Mouse (Mus musculus) lung, postnatal 0 days (tissue): ENCODE measurements around the gene Fli1. TPM values are rescaled to one million over a fixed set of nuclear protein-coding genes. Genes with fewer than 3 reads are reported as not detected.

Experiments used
- ATAC-seq: fragments of 200-750 bp; cut with Nextera tagmentation; 2 replicates; pipeline ENCODE4 v1.8.0; 2017; ENCODE audit warnings: moderate library complexity
- DNase-seq: peaks from one replicate; pipeline ENCODE4 v3.0.0-alpha.2; 2016; ENCODE audit warnings: low spot score
- H3K27ac ChIP-seq: fragments of 300-500 bp; sonication (generic); 2 replicates; pipeline ENCODE4 v1.5.1; 2014; ENCODE audit warnings: antibody characterized with exemption, mild to moderate bottlenecking, low read length, mixed read lengths
- H3K27me3 ChIP-seq: fragments of 300-500 bp; sonication (generic); replicated peaks from 2 replicates; pipeline ENCODE4 v1.6.1; 2014; ENCODE audit warnings: low read length, mixed read lengths; ENCODE audit not compliant: insufficient read depth
- H3K36me3 ChIP-seq: fragments of 300-500 bp; sonication (generic); 2 replicates; pipeline ENCODE4 v1.6.1; 2014; ENCODE audit warnings: low read length, mixed read lengths; ENCODE audit not compliant: insufficient read depth
- H3K4me1 ChIP-seq: fragments of 300-500 bp; sonication (generic); 2 replicates; pipeline ENCODE4 v1.6.1; 2014; ENCODE audit warnings: antibody characterized with exemption, low read depth, low read length, mixed read lengths; ENCODE audit not compliant: insufficient read depth
- H3K4me2 ChIP-seq: fragments of 300-500 bp; sonication (generic); replicated peaks from 2 replicates; pipeline ENCODE4 v1.6.1; 2014; ENCODE audit warnings: low read depth, mild to moderate bottlenecking, low read length, moderate library complexity, mixed read lengths
- H3K4me3 ChIP-seq: fragments of 300-500 bp; sonication (generic); 2 replicates; pipeline ENCODE4 v1.5.1; 2014; ENCODE audit warnings: low read depth, low read length
- H3K9ac ChIP-seq: fragments of 300-500 bp; sonication (generic); replicated peaks from 2 replicates; pipeline ENCODE4 v1.6.1; 2014; ENCODE audit warnings: low read depth, mild to moderate bottlenecking
- H3K9me3 ChIP-seq: fragments of 300-500 bp; sonication (generic); 2 replicates; pipeline ENCODE4 v1.6.1; 2016; ENCODE audit warnings: low read length, mixed read lengths
- CTCF ChIP-seq: IDR thresholded peaks from 2 replicates; pipeline ENCODE4 v1.5.1; 2016; ENCODE audit warnings: antibody characterized with exemption, mild to moderate bottlenecking
- EP300 ChIP-seq: IDR thresholded peaks from 2 replicates; pipeline ENCODE4 v1.6.1; 2016; ENCODE audit warnings: antibody characterized with exemption, mild to moderate bottlenecking, control low read depth
- WGBS: fragments of 180-500 bp; shearing (Covaris S2); extraction: QIAGEN DNeasy Blood & Tissue Kit; methylation state at CpG from one replicate; pipeline ENCODE4 v1.1.7; 2014; 5-methylcytosine and 5-hydroxymethylcytosine counted together
- polyA plus RNA-seq: library from polyadenylated mRNA; unstranded; fragments of >200 nt; fragmentation: Nextera tagmentation; extraction: Ambion mirVana; gene quantifications from 2 replicates; pipeline ENCODE4 v1.2.1, GENCODE M21; 2015

Gene Fli1
- polyA plus RNA-seq, 1 experiment from 2014 or later: 21.1 TPM

DNA sequence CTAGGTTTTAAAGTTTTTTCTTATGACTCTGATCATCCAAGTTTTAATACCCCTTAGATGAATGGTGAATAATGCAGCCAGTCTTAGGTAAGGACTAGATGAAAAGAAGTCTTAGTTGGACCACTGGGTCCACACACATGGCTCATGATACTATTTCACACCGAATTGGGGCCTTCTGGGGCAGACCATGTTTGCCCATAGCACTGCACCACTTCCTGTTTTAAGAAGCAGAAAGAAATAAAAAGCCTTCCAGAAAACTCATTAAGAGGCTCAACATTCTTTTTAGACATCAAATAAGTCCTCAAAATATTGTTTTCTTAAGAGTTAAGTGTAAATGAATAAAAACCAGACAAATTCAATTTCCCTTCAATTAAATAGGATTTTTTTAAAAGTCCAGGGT lies 11.7 kb downstream of the Fli1 start:
- no peaks in the 10 kb centered on the region for H3K9me3 ChIP-seq
- no peak for TF ChIP-seq CTCF
- TF ChIP-seq EP300: no peak
- 42% methylated on average over 1 of the region's 1 CpGs for WGBS
- no peaks in the 10 kb centered on the region for H3K36me3 ChIP-seq
- no peak overlapping the region for H3K27ac ChIP-seq
- no peaks in the 10 kb centered on the region for H3K27me3 ChIP-seq
- DNase-seq (no peak), ATAC-seq (no peak)
- H3K4me3 ChIP-seq: no peak overlapping the region
- H3K4me2 ChIP-seq: no peak overlapping the region
- H3K4me1 ChIP-seq: peaks cover 2% of the 10 kb centered on the region; the same call in 1 of the 2 replicates
- no peak overlapping the region for H3K9ac ChIP-seq

- no peak overlapping the region for H3K4me3 ChIP-seq
- no peak for DNase-seq
- no peak overlapping the region for H3K9ac ChIP-seq
- H3K4me2 ChIP-seq: no peak overlapping the region; the same call in 1 of the 2 replicates
- H3K27me3 ChIP-seq: no peaks in the 10 kb centered on the region
- peaks cover 2% of the 10 kb centered on the region; the same call in 1 of the 2 replicates for H3K4me1 ChIP-seq
- TF ChIP-seq CTCF (no peak), EP300 (no peak)
- no peaks in the 10 kb centered on the region for H3K9me3 ChIP-seq
- no peaks in the 10 kb centered on the region for H3K36me3 ChIP-seq
- peak overlapping the region; percentile 60 for H3K27ac ChIP-seq
- ATAC-seq: no peak
- WGBS: 61% methylated on average over 5 of the region's 5 CpGs
Measured at GRCm38 (mm10) chr9:32530188-32530587, 12.5 kb downstream of the Fli1 start.

DNA sequence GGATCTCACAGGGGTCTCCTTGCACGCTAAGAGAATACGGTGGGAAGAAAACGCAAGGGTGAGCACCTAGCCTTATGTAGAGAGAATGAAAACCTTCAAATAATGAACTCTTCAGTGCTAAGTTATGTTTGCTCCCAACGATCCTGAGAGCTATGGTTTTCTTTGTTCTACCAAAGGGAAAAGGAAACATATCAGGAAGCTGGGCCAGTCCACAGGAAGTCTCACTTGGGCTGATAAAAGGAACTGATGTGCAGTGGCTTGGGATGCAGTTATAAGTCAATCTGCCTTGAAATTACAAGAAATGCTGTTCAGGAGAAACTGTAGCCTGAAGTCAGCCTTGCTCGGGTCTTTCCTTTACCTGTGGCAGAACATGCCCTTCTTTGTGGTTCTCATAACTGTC lies 13.1 kb downstream of the Fli1 start:
- peak; percentile 83 for TF ChIP-seq EP300
- no peak for TF ChIP-seq CTCF
- peak; percentile 69 for ATAC-seq
- H3K9me3 ChIP-seq: no peaks in the 10 kb centered on the region
- peaks cover 2% of the 10 kb centered on the region; the same call in 1 of the 2 replicates for H3K4me1 ChIP-seq
- no peaks in the 10 kb centered on the region for H3K27me3 ChIP-seq
- WGBS: 49% methylated on average over 5 of the region's 5 CpGs
- no peak overlapping the region for H3K4me3 ChIP-seq
- no peaks in the 10 kb centered on the region for H3K36me3 ChIP-seq
- DNase-seq: no peak
- no peak overlapping the region for H3K9ac ChIP-seq
- H3K27ac ChIP-seq: peak overlapping the region; percentile 60
- no peak overlapping the region; the same call in 1 of the 2 replicates for H3K4me2 ChIP-seq

GRCm38 (mm10) chr9:32527329-32527728 lies 15.3 kb downstream of the Fli1 start:
- H3K4me3 ChIP-seq: no peak overlapping the region
- H3K4me2 ChIP-seq: no peak overlapping the region
- H3K36me3 ChIP-seq: no peaks in the 10 kb centered on the region
- DNase-seq (no peak), ATAC-seq (no peak)
- no peaks in the 10 kb centered on the region for H3K27me3 ChIP-seq
- TF ChIP-seq CTCF: no peak
- no peak overlapping the region for H3K27ac ChIP-seq
- no peaks in the 10 kb centered on the region for H3K9me3 ChIP-seq
- no peak overlapping the region for H3K9ac ChIP-seq
- peaks cover 2% of the 10 kb centered on the region; the same call in 1 of the 2 replicates for H3K4me1 ChIP-seq
- 83% methylated on average over 7 of the region's 7 CpGs for WGBS

GRCm38 (mm10) chr9:32525787-32526186 lies 16.9 kb downstream of the Fli1 start:
- Histone ChIP-seq H3K9me3 (no peaks in the 10 kb centered on the region), H3K4me1 (peaks cover 2% of the 10 kb centered on the region; the same call in 1 of the 2 replicates), H3K4me3 (no peak overlapping the region), H3K36me3 (no peaks in the 10 kb centered on the region), H3K27ac (peak overlapping the region; percentile 60; the same call in 1 of the 2 replicates), H3K4me2 (no peak overlapping the region), H3K27me3 (no peaks in the 10 kb centered on the region), H3K9ac (no peak overlapping the region)
- DNase-seq (peak; percentile 70), ATAC-seq (peak; percentile 70)
- 50% methylated on average over 5 of the region's 5 CpGs for WGBS
- TF ChIP-seq CTCF (no peak), EP300 (peak; percentile 94)

DNA sequence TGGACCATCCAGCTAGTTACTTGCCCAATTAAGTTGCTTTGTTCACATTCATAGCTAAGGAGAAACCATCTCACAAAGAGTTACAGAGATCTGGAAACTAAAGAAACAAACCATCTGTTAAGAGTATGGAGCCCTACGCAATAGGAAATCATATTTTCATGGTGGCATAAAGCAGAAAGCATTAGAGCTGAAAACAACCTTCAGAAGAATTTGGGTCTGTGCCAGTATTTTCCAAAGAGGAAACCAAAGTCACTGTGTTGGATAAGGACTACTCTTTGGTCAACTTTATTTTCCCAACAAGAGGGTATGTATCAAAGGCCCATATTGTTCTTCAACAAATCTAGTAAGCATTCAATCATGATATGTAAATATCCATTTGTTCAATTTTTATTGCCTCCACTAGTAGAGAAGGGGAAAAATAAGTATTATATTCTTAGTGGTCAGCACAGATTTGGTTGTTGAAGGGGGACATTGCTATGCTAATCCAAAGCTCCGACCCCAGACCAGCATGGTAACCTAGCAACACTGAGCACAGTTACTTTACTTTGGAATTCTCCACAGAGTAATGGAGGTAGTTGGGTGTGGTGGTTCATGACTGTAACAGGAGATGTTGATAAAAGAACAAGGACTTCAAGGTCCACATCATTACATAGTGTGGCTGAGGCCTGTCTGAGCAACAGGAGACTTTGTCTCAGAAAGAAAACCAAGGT lies 20.0 kb downstream of the Fli1 start:
- ATAC-seq: no peak
- H3K4me2 ChIP-seq: no peak overlapping the region
- no peak overlapping the region for H3K9ac ChIP-seq
- H3K9me3 ChIP-seq: no peaks in the 10 kb centered on the region
- H3K4me3 ChIP-seq: no peak overlapping the region
- WGBS: 45% methylated on average over 2 of the region's 2 CpGs
- no peaks in the 10 kb centered on the region for H3K36me3 ChIP-seq
- no peaks in the 10 kb centered on the region for H3K27me3 ChIP-seq
- DNase-seq: no peak
- H3K4me1 ChIP-seq: peaks cover 13% of the 10 kb centered on the region
- no peak for TF ChIP-seq EP300
- no peak for TF ChIP-seq CTCF
- H3K27ac ChIP-seq: no peak overlapping the region
